Mouse (Mus musculus) ES-Bruce4 (cell line): ENCODE results near the gene Grik4.

Experiments used
- CTCF ChIP-seq: IDR thresholded peaks from one replicate; pipeline ENCODE4 v1.8.1; 2011; ENCODE audit warnings: low read depth, low read length
- EP300 ChIP-seq: IDR thresholded peaks from 2 replicates; pipeline ENCODE4 v1.6.1; 2011; ENCODE audit warnings: low read depth, low read length; ENCODE audit not compliant: insufficient read depth
- POLR2A ChIP-seq: IDR thresholded peaks from one replicate; pipeline ENCODE4 v1.8.1; 2011; ENCODE audit warnings: low read length; ENCODE audit not compliant: insufficient read depth

GRCm38 (mm10) chr9:42578106-42578505 lies 366.2 kb downstream of the Grik4 start:
- TF ChIP-seq EP300: no peak
- TF ChIP-seq CTCF: no peak
- no peak for TF ChIP-seq POLR2A
